Mouse (Mus musculus) cortical plate, adult 2 months (tissue): ENCODE measurements around the gene Pax1.

Source experiments
- CTCF ChIP-seq: fragments of 200-500 bp; IDR thresholded peaks from 2 replicates; pipeline ENCODE4 v1.5.1; 2011; ENCODE audit warnings: mild to moderate bottlenecking, control low read depth, low read length; ENCODE audit not compliant: insufficient read depth; ENCODE audit errors: extremely low read depth
- POLR2A ChIP-seq: fragments of 200-500 bp; IDR thresholded peaks from 2 replicates; pipeline ENCODE4 v1.6.1; 2011; ENCODE audit warnings: mild to moderate bottlenecking, low read length, control low read depth; ENCODE audit not compliant: insufficient read depth; ENCODE audit errors: extremely low read depth

- no peak for TF ChIP-seq POLR2A
- no peak for TF ChIP-seq CTCF
Measured at GRCm38 (mm10) chr2:147369561-147369960, 7.8 kb downstream of the Pax1 start.
